13 mouse cellular contexts compared by ENCODE assay signal in the genomic region with DNA sequence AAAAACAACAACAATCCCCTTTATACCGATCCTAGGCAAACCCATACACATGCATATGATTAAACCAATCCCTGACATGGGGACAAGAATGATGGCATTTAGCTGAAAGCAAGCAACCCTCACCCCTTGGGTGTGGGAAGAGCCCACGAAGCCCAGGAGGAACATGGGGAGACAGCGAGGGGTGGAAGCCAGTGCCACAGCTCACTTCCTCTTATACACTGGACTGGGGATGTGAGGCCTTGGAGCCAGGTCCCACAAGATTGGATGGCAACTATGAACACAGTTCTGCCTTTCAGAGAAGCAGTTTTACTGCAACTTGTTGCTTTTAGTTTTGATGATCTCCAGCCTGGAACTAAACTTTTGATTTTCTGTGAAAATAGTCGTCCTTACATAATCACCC.
"Had no signal": no experiment of that assay in that cellular context is flagged by ENCODE, and none has a peak within 500 bp of the region (broad histone marks: within the 10 kb centered on the region; RNA-seq: fewer than 3 reads in every experiment).

No protein-coding gene starts in this region.

- ATAC-seq: midbrain, embryonic 16.5 days had no signal

- H3K27me3 ChIP-seq: limb, embryonic 13.5 days; liver, embryonic 15.5 days; midbrain, embryonic 12.5 days had no signal

- H3K9me3 ChIP-seq: limb, embryonic 13.5 days; liver, embryonic 15.5 days; midbrain, embryonic 12.5 days had no signal

- DNase-seq: kidney, adult 8-10 months; layer of hippocampus, adult 9-11 months; lung, postnatal 4 days; right cerebral cortex, adult 18-20 months; spleen, adult 18-20 months; thymus, adult 18-20 months; thymus, postnatal 14 days had no signal

- H3K9ac ChIP-seq: limb, embryonic 13.5 days; liver, embryonic 15.5 days; lung, embryonic 14.5 days; midbrain, embryonic 12.5 days had no signal

- H3K27ac ChIP-seq: kidney, postnatal 0 days; limb, embryonic 13.5 days; liver, embryonic 15.5 days; midbrain, embryonic 12.5 days had no signal

- H3K4me3 ChIP-seq: limb, embryonic 13.5 days; liver, embryonic 15.5 days; midbrain, embryonic 12.5 days had no signal

- H3K4me2 ChIP-seq: limb, embryonic 13.5 days; liver, embryonic 15.5 days; lung, embryonic 14.5 days; midbrain, embryonic 12.5 days had no signal

- H3K36me3 ChIP-seq: limb, embryonic 13.5 days; liver, embryonic 15.5 days; midbrain, embryonic 12.5 days had no signal
